Mouse (Mus musculus) olfactory bulb, adult 2 months (tissue): ENCODE measurements at regions not wholly inside any gene's neighbourhood (a gene's known extent, or its start where the extent isn't known, plus 50 kb on each side); places are given as distances from the start of the nearest gene placed in this dataset.

Experiments used
- H3K27ac ChIP-seq: fragments of 200-500 bp; 2 replicates; pipeline ENCODE4 v1.5.1; 2012; ENCODE audit warnings: low read depth, low read length; ENCODE audit not compliant: insufficient read depth
- H3K4me1 ChIP-seq: fragments of 200-500 bp; 2 replicates; pipeline ENCODE4 v1.6.1; 2012; ENCODE audit warnings: low read length; ENCODE audit not compliant: control insufficient read depth, insufficient read depth
- H3K4me3 ChIP-seq: fragments of 200-500 bp; 2 replicates; pipeline ENCODE4 v1.5.1; 2012; ENCODE audit warnings: mild to moderate bottlenecking, low read depth, low read length, moderate library complexity; ENCODE audit not compliant: insufficient read depth
- CTCF ChIP-seq: fragments of 200-500 bp; IDR thresholded peaks from 2 replicates; pipeline ENCODE4 v1.5.1; 2012; ENCODE audit warnings: low read depth, mild to moderate bottlenecking, low read length, moderate library complexity; ENCODE audit not compliant: insufficient read depth
- POLR2A ChIP-seq: fragments of 200-500 bp; IDR thresholded peaks from 2 replicates; pipeline ENCODE4 v1.6.1; 2012; ENCODE audit warnings: mild to moderate bottlenecking, low read depth, low read length, moderate library complexity; ENCODE audit not compliant: insufficient read depth
- WGBS: fragments of 180-500 bp; shearing (Covaris S2); methylation state at CpG from one replicate; pipeline ENCODE4 v1.1.7; 2018; 5-methylcytosine and 5-hydroxymethylcytosine counted together

GRCm38 (mm10) chr9:94289546-94289945 is 248.3 kb downstream of the 1190002N15Rik start:
- H3K4me1 ChIP-seq, result no peaks in the 10 kb centered on the region
- TF ChIP-seq POLR2A, result no peak
- no peak for TF ChIP-seq CTCF
- no peak overlapping the region for H3K4me3 ChIP-seq
- H3K27ac ChIP-seq, result no peak overlapping the region

- Histone ChIP-seq H3K4me1 (no peaks in the 10 kb centered on the region), H3K27ac (no peak overlapping the region), H3K4me3 (no peak overlapping the region)
- no peak for TF ChIP-seq POLR2A
- WGBS, result 87% methylated on average over 2 of the region's 2 CpGs
These were observed 250.3 kb downstream of the 1190002N15Rik start for GRCm38 (mm10) chr9:94287559-94287958.

GRCm38 (mm10) chr9:94278657-94279585 is 259.0 kb downstream of the 1190002N15Rik start:
- Histone ChIP-seq H3K4me1 (no peaks in the 10 kb centered on the region), H3K4me3 (no peak overlapping the region), H3K27ac (no peak overlapping the region)
- WGBS, result 78% methylated on average over 4 of the region's 4 CpGs
- TF ChIP-seq CTCF (no peak), POLR2A (no peak)

GRCm38 (mm10) chr9:94277096-94277495 is 260.8 kb downstream of the 1190002N15Rik start:
- TF ChIP-seq POLR2A (no peak), CTCF (no peak)
- 83% methylated on average over 3 of the region's 3 CpGs for WGBS
- H3K4me3 ChIP-seq, result no peak overlapping the region
- no peaks in the 10 kb centered on the region for H3K4me1 ChIP-seq
- H3K27ac ChIP-seq, result no peak overlapping the region

GRCm38 (mm10) chr9:94269213-94269612 is 268.7 kb downstream of the 1190002N15Rik start:
- no peak overlapping the region for H3K4me3 ChIP-seq
- 80% methylated on average over 5 of the region's 5 CpGs for WGBS
- H3K4me1 ChIP-seq, result no peaks in the 10 kb centered on the region
- TF ChIP-seq CTCF, result no peak
- no peak for TF ChIP-seq POLR2A
- H3K27ac ChIP-seq, result no peak overlapping the region

GRCm38 (mm10) chr9:94267243-94267642 is 270.6 kb downstream of the 1190002N15Rik start:
- TF ChIP-seq CTCF (no peak), POLR2A (no peak)
- H3K4me1 ChIP-seq, result no peaks in the 10 kb centered on the region
- H3K4me3 ChIP-seq, result no peak overlapping the region
- WGBS, result 96% methylated on average over 1 of the region's 1 CpGs
- no peak overlapping the region for H3K27ac ChIP-seq

- Histone ChIP-seq H3K4me3 (no peak overlapping the region), H3K27ac (0 out of 2 replicates have a peak overlapping the region, but pooled peaks have one; percentile 31), H3K4me1 (peaks cover 2% of the 10 kb centered on the region)
- TF ChIP-seq CTCF (no peak), POLR2A (no peak)
- WGBS, result 47% methylated on average over 8 of the region's 8 CpGs
These were observed 298.2 kb downstream of the 1190002N15Rik start for GRCm38 (mm10) chr9:94239479-94240241.

GRCm38 (mm10) chr9:94238565-94238964 is 299.3 kb downstream of the 1190002N15Rik start:
- H3K27ac ChIP-seq, result no peak overlapping the region
- TF ChIP-seq CTCF (no peak), POLR2A (no peak)
- H3K4me3 ChIP-seq, result no peak overlapping the region
- H3K4me1 ChIP-seq, result peaks cover 2% of the 10 kb centered on the region

- H3K4me1 ChIP-seq, result no peaks in the 10 kb centered on the region
- no peak overlapping the region for H3K27ac ChIP-seq
- WGBS, result 83% methylated on average over 2 of the region's 2 CpGs
- H3K4me3 ChIP-seq, result no peak overlapping the region
- TF ChIP-seq POLR2A, result no peak
- no peak for TF ChIP-seq CTCF
These were observed 308.3 kb downstream of the 1190002N15Rik start for GRCm38 (mm10) chr9:94229537-94229936.

GRCm38 (mm10) chr9:94219116-94219515 is 318.8 kb downstream of the 1190002N15Rik start:
- 69% methylated on average over 2 of the region's 2 CpGs for WGBS
- no peak for TF ChIP-seq CTCF
- no peak for TF ChIP-seq POLR2A
- no peak overlapping the region for H3K27ac ChIP-seq
- no peaks in the 10 kb centered on the region for H3K4me1 ChIP-seq
- H3K4me3 ChIP-seq, result no peak overlapping the region
